Mouse (Mus musculus) E14TG2a.4 (cell line): ENCODE data around the gene Prkca.

Experiments
- CTCF ChIP-seq: conservative IDR thresholded peaks from 2 replicates; pipeline ENCODE4 v1.5.1; 2014; ENCODE audit warnings: low read length
- NANOG ChIP-seq: IDR thresholded peaks from 2 replicates; pipeline ENCODE4 v1.6.1; 2014; ENCODE audit warnings: borderline replicate concordance, low read length, mixed read lengths
- POU5F1 ChIP-seq: IDR thresholded peaks from 2 replicates; pipeline ENCODE4 v1.6.1; 2014; ENCODE audit warnings: low read length, borderline replicate concordance

- peak; percentile 72 for TF ChIP-seq CTCF
- TF ChIP-seq POU5F1 = no peak
- TF ChIP-seq NANOG = no peak
Measured at GRCm38 (mm10) chr11:107994487-107994886, 349.2 kb downstream of the Prkca start.
